Mouse (Mus musculus): ENCODE data around the gene Rdh7.
A peak's percentile ranks its signal among the peaks of the same experiment; 100 is the strongest.
"Not testable (repeated sequence)": the region's sequence is repeated elsewhere in the genome, so short reads cannot be mapped to it uniquely, and the experiment has no call there.

Gene Rdh7

DNA sequence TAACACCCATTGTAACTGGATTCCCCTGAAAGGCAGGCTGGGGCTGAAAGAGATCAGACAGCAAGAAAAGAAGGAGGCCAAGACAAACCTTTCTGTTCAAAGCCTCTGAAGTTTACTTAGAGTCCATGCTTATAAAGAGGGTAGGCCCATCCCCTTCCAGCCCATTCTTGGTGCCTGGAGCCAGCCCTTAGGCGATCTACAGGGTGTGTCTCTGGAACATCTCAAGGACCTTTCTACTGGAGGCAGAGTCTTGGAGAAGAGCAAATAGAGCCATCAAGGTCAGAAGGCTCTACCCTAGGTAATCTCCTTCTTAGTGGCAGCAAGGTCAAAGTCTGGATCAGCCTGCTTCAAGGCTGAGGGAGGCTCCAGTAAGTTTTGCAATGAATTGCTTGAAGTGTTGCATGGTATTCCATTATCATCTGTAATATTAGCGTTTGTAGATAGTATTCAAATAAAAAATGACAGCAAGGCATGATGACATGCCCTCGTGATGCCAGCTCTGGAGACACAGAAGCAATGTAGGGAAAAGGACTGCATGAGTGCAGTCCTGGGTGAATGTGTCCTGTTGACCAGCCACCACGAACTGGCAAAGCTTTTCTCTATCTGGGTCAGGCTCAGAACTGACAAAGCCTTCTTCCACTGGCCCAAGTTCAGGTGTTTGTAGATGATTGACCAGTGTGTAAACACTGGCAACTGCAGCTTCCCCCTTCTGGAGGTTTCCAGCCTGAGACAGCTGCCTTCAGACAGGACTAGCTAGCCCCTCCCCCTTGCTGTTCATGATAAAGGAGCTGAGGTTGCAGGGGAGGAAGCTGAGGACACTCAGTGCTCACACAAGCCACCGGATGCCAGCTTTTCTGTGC lies 4.8 kb upstream of the Rdh7 start:
- DNase-seq (ENCODE audit: low spot score), result not testable (repeated sequence)

GRCm38 (mm10) chr10:127891481-127891880 lies 2.9 kb upstream of the Rdh7 start:
- DNase-seq (ENCODE audit: low spot score), result no peak

GRCm38 (mm10) chr10:127886971-127887370 lies 1.6 kb downstream of the Rdh7 start:
- no peak for DNase-seq (ENCODE audit: low spot score)

- no peak for DNase-seq (ENCODE audit: low spot score)
Observed at GRCm38 (mm10) chr10:127886551-127886950, 2.1 kb downstream of the Rdh7 start.

DNA sequence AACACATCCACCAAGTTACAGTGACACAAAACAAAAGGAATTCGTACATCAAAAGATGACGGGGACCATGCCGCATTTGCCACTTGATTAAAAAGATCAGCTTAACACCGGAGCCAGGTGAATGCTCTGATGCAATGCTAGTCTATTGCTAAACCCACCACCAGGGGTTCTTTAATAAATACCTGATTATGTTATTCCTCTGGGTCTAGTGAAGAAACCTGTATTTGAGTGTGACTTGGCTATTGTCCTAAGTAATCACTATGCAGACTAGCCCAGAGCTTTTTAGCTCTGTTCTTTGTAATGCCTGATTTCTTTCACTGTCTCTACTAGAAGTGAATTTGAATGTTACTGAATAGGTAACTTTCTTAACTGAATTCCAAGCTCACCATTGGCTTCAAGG lies 7.6 kb downstream of the Rdh7 start:
- DNase-seq (ENCODE audit: low spot score), result no peak

GRCm38 (mm10) chr10:127879155-127879688 lies 9.4 kb downstream of the Rdh7 start:
- no peak for DNase-seq (ENCODE audit: low spot score)

GRCm38 (mm10) chr10:127878262-127879057 lies 10.2 kb downstream of the Rdh7 start:
- no peak for DNase-seq (ENCODE audit: low spot score)

GRCm38 (mm10) chr10:127877681-127878080 lies 10.9 kb downstream of the Rdh7 start:
- DNase-seq (ENCODE audit: low spot score), result no peak

DNA sequence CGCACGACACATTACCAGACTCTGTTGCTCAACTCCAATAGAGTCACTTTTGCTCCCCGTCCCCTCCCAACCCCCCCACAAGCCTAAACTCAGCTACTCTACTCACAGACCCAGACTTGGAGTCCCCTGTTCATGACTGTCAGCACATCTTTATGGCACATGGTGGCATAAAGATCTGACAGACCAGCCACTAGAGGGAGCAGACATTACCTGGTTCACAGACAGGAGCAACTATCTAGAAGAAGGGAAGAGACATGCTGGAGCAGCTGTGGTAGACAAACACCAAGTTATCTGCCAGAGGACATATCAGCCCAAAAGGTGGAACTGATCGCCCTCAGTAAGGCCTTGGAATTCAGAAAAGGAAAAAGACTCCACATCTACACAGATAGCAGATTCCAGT lies 16.1 kb downstream of the Rdh7 start:
- peak; percentile 9 for DNase-seq (ENCODE audit: low spot score)

DNA sequence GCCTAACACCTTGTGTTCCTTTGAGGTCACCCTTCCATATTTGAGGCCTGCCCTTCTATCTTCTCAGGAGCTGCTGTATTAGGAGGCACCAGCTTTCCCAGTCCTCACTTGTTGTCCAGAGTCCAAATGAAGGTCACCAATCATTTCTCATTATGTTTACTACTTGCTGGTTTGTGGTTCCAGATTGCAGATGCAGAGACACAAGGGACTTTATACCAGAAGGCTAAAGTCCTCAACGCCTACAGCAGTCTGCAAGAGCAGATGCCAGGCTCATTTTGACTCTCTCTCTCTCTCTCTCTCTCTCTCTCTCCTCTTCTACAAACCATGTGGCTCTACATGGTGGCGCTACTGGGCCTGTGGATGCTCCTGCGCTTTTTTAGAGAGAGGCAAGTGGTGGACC lies 22.4 kb downstream of the Rdh7 start, which contains the start of gene Rdh16f2:
Gene Rdh16f2 (plus strand): TSS at position 243 of the 400 bp plus-strand sequence.
- no peak for DNase-seq (ENCODE audit: low spot score)

DNA sequence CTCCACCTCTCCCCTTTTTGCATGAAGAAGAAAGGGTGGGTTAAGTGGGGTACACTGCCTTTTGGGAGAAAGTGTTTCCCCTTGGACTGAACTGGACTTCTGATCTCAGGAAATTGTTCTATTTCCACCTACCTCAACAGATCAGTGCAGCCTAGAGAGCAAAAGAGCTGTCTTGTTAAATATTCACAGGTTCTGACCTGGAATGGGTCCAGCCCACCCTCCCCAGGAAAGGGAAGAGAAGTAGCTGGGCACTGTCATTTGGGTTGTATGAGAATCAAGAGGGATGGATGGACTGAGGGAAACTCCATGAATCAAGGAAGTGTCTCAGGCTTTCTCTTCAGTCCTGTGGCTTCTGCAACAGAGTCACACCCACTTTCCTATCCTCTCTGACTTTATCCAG lies 23.7 kb downstream of the Rdh7 start:
- no peak for DNase-seq (ENCODE audit: low spot score)

DNA sequence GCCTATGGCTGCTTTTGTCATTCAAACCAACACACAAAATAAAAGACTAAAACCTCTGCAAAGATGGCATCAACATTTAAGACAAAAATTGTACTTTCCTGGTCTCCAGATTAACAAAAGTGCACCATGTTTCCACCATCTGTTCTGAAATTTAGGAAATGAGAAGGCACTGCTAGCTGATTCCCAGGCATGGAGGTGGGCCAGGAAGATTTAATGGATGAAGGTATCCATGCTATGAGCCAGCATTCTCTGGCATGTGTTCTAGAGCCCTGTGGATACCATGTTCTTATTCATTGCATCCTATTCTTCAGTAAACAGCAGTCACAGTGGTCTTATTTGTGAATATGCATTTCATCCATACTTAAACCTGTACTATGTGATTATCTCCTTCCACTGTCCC lies 32.2 kb downstream of the Rdh7 start:
- DNase-seq (ENCODE audit: low spot score), result no peak

GRCm38 (mm10) chr10:127849628-127850027 lies 39.0 kb downstream of the Rdh7 start, which contains the start of gene Rdh19:
Gene Rdh19, plus strand, starts transcription at chr10:127849928.
- DNase-seq (ENCODE audit: low spot score), result no peak

DNA sequence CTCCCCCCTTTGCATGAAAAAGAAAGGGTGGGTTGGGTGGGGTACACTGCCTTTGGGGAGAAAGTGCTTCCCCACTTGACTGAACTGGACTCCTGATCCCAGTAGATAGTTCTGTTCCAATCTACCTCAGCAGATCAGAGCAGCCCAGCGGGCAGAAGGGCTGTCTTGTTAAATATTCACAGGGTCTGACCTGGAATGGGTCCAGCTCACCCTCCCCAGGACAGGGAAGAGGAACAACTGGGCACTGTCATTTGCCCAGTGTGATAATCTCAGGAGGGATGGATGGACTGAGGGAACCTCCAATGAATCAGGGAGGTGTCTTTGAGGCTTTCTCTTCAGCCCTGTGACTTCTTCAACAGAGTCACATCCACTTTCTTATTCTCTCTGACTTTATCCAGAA lies 40.5 kb downstream of the Rdh7 start:
- DNase-seq (ENCODE audit: low spot score), result no peak

GRCm38 (mm10) chr10:127845945-127846344 lies 42.7 kb downstream of the Rdh7 start:
- DNase-seq (ENCODE audit: low spot score), result not testable (repeated sequence)

DNA sequence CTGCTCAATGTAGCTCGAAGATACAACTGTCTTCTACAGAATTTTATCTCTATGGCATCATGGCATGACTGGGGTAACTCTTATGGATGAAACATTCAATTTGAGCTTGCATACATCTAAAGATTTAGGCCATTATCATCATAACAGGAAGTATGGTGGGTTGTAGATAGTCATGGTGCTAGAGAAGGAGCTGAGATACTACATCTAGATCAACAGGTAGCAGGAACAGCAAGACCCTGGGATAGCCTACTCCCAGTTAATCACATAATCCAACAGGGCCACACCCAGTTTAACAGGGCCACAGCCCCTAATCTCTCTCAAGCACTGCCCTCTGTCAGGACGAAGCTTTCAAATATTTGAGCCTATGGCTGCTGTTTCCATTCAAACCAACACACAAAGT lies 47.8 kb downstream of the Rdh7 start:
- DNase-seq (ENCODE audit: low spot score), result no peak

- DNase-seq (ENCODE audit: low spot score), result no peak
Observed at GRCm38 (mm10) chr10:127838539-127838938, 50.1 kb downstream of the Rdh7 start.

DNA sequence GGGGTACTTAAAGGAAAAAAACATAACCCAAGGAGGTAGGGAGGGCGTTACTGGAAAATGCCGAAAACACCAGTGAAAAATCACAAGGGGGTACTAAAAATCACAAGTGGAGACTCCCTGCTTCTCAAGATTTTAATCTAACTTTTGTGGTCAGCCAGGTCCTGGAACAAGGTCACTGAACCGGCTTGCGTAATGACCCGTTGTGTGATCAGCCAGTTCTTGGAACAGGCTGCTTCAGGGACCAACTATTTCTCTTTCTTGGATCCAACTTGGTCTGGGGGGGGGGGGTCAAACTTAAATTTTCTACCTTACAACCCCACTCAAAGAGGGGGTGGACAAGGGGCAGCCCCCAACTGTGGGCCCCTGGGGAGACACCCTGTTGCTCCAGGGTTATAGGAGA lies 50.8 kb downstream of the Rdh7 start:
- not testable (repeated sequence) for DNase-seq (ENCODE audit: low spot score)

DNA sequence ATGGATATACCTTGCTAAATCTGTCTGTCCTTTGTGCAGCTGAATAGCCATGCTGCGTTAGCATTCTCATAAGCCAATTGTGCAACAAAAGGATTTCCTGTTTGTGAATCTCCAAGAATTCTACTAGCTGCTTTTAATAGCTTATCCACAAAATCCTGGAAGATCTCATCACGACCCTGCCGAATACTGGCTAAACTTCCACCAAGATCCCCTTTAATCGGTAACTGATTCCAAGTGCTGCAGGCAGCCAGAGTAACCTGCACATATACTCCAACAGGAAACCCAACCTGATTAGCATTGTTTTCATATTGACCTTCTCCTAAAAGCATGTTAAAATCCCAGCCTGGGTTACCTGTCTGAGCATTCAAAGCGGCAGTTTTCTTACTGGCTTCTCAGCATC lies 53.3 kb downstream of the Rdh7 start:
- no peak for DNase-seq (ENCODE audit: low spot score)

GRCm38 (mm10) chr10:127834186-127834585 lies 54.4 kb downstream of the Rdh7 start:
- not testable (repeated sequence) for DNase-seq (ENCODE audit: low spot score)

Measured in retina, embryonic 14.5 days (tissue).